Mouse (Mus musculus): ENCODE data around the gene Klhl29.

GRCm38 (mm10) chr12:5303100-5303499 is 72.4 kb downstream of the Klhl29 start:
- no peak for TF ChIP-seq CTCF (IDR thresholded peaks at IDR 0.05; ENCODE audit: borderline replicate concordance, control insufficient read depth, extremely low read depth, insufficient read depth, low read length, poor library complexity)
- TF ChIP-seq POLR2A (IDR thresholded peaks at IDR 0.05; ENCODE audit: control insufficient read depth, extremely low read depth, insufficient read depth, low read length, poor library complexity): no peak
